Mouse (Mus musculus) left cerebral cortex, adult 2 months (tissue): Measurements from ENCODE around the gene Tmem245. TPM values are rescaled to one million over a fixed set of nuclear protein-coding genes. Genes with fewer than 3 reads are reported as not detected.

Experiments used
- DNase-seq, 2 experiments: peaks; one replicate each; pipeline ENCODE4 v3.0.0; 2021 to 2022; ENCODE audit warnings: low spot score in 2 of 2, mixed read lengths in 1 of 2; ENCODE audit errors: extremely low spot score in 1 of 2
- H3K27ac ChIP-seq: fragments of 200-600 bp; 2 replicates; pipeline ENCODE4 v1.8.1; 2022
- H3K4me3 ChIP-seq: fragments of 200-600 bp; 2 replicates; pipeline ENCODE4 v1.8.1; 2022
- CTCF ChIP-seq: fragments of 200-600 bp; IDR thresholded peaks from 2 replicates; pipeline ENCODE4 v1.8.1; 2022; ENCODE audit warnings: antibody characterized with exemption, mild to moderate bottlenecking, moderate library complexity
- intact Hi-C: fragments of 180-260 bp; cut with DNase I; formaldehyde crosslinking; loops from one replicate; pipeline ENCODE4 v1.15.1; 2025
- microRNA-seq, 2 experiments: library from miRNA; unstranded; fragments of <30 nt; microRNA quantifications; one replicate each; pipeline ENCODE4 v1.2.0; 2021
- total RNA-seq, 2 experiments: library from RNA; stranded (reverse); gene quantifications; 2 replicates each; pipeline ENCODE4 v1.2.3; 2021

Gene Tmem245
- total RNA-seq, 2 experiments from 2014 or later = 41.7 to 42.2 TPM

DNA sequence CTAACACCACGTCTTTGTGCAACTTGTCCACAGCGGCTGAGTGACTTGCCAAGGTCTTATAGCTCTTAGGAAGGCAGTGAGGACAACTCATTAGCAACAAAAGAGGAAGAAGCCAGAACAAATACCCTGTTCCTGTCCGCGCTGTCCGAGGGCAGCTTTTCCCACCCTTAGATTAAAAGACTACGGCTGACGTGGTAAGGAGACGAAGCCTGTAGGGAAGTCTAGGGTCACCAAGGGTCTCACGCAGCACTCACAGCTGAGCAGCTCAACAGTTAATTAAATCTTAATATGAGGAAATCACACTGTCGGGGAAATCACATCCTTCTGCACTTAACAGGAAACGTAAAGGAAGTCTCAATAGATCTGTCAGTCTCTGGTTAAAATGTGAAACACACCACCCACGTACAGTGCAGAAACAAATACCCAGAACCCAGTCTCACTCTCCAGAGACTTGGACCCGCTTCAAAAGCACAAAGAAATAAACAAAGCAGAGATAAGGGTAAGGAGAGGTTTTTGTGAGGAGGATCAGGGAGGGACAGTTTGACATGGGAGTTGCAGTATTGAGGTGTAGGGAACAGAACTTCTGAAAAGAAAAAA lies 116.1 kb downstream of the Tmem245 start:
- no peak overlapping the region for H3K27ac ChIP-seq
- TF ChIP-seq CTCF = no peak
- no peak for DNase-seq
- H3K4me3 ChIP-seq = no peak overlapping the region
- intact Hi-C loops = no loop called here

DNA sequence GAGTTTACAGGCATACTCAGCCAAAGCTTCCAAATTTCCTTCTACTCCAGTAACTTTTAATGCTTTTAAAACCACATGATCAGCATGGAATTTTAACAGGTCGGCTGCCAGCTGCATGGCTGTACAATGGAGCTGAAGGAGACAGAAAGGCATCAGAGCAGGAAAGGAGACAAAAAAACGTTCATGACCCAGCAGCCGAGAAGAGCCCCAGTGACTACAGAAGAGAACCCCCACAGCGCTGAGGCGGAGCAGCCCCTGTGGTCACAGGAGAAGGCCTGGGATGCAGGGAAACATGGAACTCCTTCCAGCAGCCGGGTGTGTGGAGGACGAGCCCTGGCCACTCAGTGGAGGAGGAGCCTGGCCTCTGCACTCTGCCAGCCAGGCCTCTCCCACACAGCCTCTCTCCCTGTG lies 117.7 kb downstream of the Tmem245 start:
- H3K4me3 ChIP-seq = no peak overlapping the region
- no peak for TF ChIP-seq CTCF
- peak overlapping the region; percentile 40; the same call in 1 of the 2 replicates for H3K27ac ChIP-seq
- intact Hi-C loops = no loop called here
- DNase-seq = peak in 1 of 2 experiments; percentile 37

DNA sequence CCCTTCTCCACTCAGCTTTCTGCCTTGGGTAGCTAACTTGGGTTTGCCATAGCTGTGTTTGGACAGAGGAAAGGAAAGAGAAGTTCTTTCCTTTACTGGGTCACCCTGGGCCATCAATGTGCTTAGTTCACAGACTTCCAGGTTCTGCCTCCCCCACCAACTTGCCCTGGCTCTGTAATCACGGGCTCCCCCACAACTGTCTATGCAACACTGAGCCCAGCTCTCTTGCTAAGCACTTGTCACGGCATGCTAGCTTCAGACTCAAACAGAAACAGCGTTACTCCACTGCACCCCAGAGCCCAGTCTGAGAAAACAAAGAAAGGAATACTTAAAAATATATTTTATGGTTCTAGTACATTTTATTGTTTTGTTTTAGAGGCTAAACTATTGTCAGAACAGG lies 118.3 kb downstream of the Tmem245 start:
- TF ChIP-seq CTCF = no peak
- Histone ChIP-seq H3K4me3 (no peak overlapping the region), H3K27ac (peak overlapping the region; percentile 44; the same call in 1 of the 2 replicates)
- intact Hi-C loops = no loop called here
- DNase-seq = no peak

DNA sequence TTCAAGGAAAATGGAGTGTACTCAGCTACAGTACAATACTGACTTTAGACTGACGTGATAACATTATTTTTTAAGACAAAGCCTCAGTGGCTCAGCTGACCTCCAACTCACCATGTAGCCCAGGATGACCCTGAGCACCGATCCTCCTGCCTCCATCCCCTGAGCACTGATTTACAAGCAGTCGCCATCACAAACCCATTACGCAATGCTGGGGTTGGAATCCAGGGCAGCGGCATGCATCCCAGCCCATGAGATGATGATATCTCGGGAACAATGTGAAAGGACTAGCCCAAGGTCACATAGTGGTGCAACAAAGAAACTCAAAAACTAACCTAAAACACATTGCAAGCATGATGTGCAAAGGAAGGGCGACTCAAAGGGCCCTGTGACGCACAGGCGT lies 123.0 kb downstream of the Tmem245 start:
- DNase-seq = no peak
- intact Hi-C loops = no loop called here
- no peak overlapping the region for H3K4me3 ChIP-seq
- no peak overlapping the region for H3K27ac ChIP-seq
- no peak for TF ChIP-seq CTCF

DNA sequence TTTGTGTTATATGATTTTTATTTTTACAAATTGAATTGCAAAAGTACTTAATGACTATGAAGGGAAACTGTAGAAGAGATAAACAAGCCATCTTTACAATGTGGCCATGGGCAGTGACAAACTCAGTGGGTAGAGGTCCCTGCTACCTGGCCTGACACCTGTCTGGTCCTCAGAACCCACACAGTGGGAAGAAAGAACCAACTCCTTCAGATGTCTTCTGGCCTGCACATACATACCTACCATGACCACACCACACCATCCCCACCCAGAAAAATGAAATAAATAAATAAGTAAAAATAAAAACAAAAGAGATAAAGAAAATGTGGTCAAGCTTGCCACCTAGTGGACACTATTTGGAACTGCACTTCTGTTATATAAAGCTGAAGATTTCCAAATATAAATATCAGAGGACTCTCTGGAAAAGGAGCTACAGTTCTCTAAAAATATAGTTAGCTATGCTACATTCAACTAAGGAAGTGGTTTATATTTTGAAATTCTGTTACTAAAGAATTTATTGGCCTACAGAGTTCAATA lies 127.2 kb downstream of the Tmem245 start:
- peak; percentile 91 for TF ChIP-seq CTCF
- Histone ChIP-seq H3K27ac (peak overlapping the region; percentile 51), H3K4me3 (no peak overlapping the region)
- intact Hi-C loops = no loop called here
- DNase-seq = no peak

Small RNAs within 50 kb of the gene (microRNA-seq; reads per million reads assigned to microRNA genes)
- gene Mir32 = 13.9 to 22.0 reads per million in 2 experiments

Other genes starting within 250 kb of the Tmem245 start
- not detected for gene Gm26657, start 207.4 kb downstream of the Tmem245 start, total RNA-seq
- not detected for gene Actl7b, start 206.0 kb downstream of the Tmem245 start, total RNA-seq
- not detected for gene Actl7a, start 204.0 kb downstream of the Tmem245 start, total RNA-seq
- gene Elp1, start 145.1 kb downstream of the Tmem245 start, total RNA-seq = 10 to 100 TPM; 54.3 to 63.2 TPM
- 10 to 100 TPM; 17.5 to 18.1 TPM for gene Fam206a, start 145.1 kb downstream of the Tmem245 start, total RNA-seq
- 10 to 100 TPM; 19.9 to 20.2 TPM for gene Ctnnal1, start 82.2 kb downstream of the Tmem245 start, total RNA-seq
- 100 to 1,000 TPM; 204 to 212 TPM for gene Frrs1l, start 43.0 kb upstream of the Tmem245 start, total RNA-seq
- 10 to 100 TPM; 37.7 to 42.8 TPM for gene Epb41l4b, start 196.0 kb upstream of the Tmem245 start, total RNA-seq